Mouse (Mus musculus) small intestine, adult 2 months (tissue): ENCODE measurements around the gene Utp14a. TPM values are rescaled to one million over a fixed set of nuclear protein-coding genes. Genes with fewer than 3 reads are reported as not detected.

Experiments
- H3K27ac ChIP-seq: fragments of 200-500 bp; 2 replicates; pipeline ENCODE4 v1.5.1; 2012; ENCODE audit warnings: low read depth, low read length, control low read depth, inconsistent platforms; ENCODE audit not compliant: insufficient read depth
- H3K27me3 ChIP-seq: fragments of 200-500 bp; 2 replicates; pipeline ENCODE4 v1.6.1; 2012; ENCODE audit warnings: mild to moderate bottlenecking, moderate library complexity, low read length, inconsistent platforms; ENCODE audit not compliant: control insufficient read depth, insufficient read depth
- H3K36me3 ChIP-seq: fragments of 200-500 bp; 2 replicates; pipeline ENCODE4 v1.6.1; 2012; ENCODE audit warnings: mild to moderate bottlenecking, low read length, control low read depth, inconsistent platforms; ENCODE audit not compliant: control insufficient read depth, insufficient read depth
- H3K4me1 ChIP-seq: fragments of 200-500 bp; 2 replicates; pipeline ENCODE4 v1.6.1; 2012; ENCODE audit warnings: low read length, inconsistent platforms, mixed read lengths; ENCODE audit not compliant: control insufficient read depth, insufficient read depth, insufficient read length
- H3K4me3 ChIP-seq: fragments of 200-500 bp; 2 replicates; pipeline ENCODE4 v1.5.1; 2012; ENCODE audit warnings: low read depth, mild to moderate bottlenecking, control low read depth, inconsistent platforms, low read length, moderate library complexity
- CTCF ChIP-seq: fragments of 200-500 bp; IDR thresholded peaks from 2 replicates; pipeline ENCODE4 v1.5.1; 2012; ENCODE audit warnings: low read depth, mild to moderate bottlenecking, control low read depth, inconsistent platforms, low read length, moderate library complexity, mixed read lengths; ENCODE audit not compliant: insufficient replicate concordance, insufficient read length; ENCODE audit errors: extremely low read depth
- POLR2A ChIP-seq: fragments of 200-500 bp; IDR thresholded peaks from 2 replicates; pipeline ENCODE4 v1.6.1; 2012; ENCODE audit warnings: low read depth, mild to moderate bottlenecking, control low read depth, inconsistent platforms, low read length, moderate library complexity
- WGBS: fragments of 180-500 bp; shearing (Covaris S2); methylation state at CpG from one replicate; pipeline ENCODE4 v1.1.7; 2018; 5-methylcytosine and 5-hydroxymethylcytosine counted together
- polyA plus RNA-seq: library from polyadenylated mRNA; depleted of rRNA; stranded (reverse); fragments of >200 nt; gene quantifications from 2 replicates; pipeline ENCODE4 v1.2.3, GENCODE M21; 2012

Gene Utp14a
- polyA plus RNA-seq, 1 experiment, result 0.56 TPM

- H3K36me3 ChIP-seq, result no peaks in the 10 kb centered on the region
- TF ChIP-seq POLR2A, result no peak
- no peak for TF ChIP-seq CTCF
- WGBS, result 20% methylated on average over 7 of the region's 7 CpGs
- H3K4me3 ChIP-seq, result no peak overlapping the region
- H3K4me1 ChIP-seq, result 0 out of 2 replicates have a peak, but pooled peaks cover 3% of the 10 kb centered on the region
- H3K27ac ChIP-seq, result no peak overlapping the region
- H3K27me3 ChIP-seq, result no peaks in the 10 kb centered on the region
Measured at GRCm38 (mm10) chrX:48234417-48234816, 22.2 kb upstream of the Utp14a start.

- 9% methylated on average over 18 of the region's 18 CpGs for WGBS
- Histone ChIP-seq H3K4me1 (no peaks in the 10 kb centered on the region), H3K27me3 (no peaks in the 10 kb centered on the region), H3K27ac (peak overlapping the region; percentile 89), H3K36me3 (no peaks in the 10 kb centered on the region), H3K4me3 (peak overlapping the region; percentile 90)
- no peak for TF ChIP-seq POLR2A
- no peak for TF ChIP-seq CTCF
Measured at GRCm38 (mm10) chrX:48255830-48256428, 733 bp upstream of the Utp14a start.

GRCm38 (mm10) chrX:48257011-48257410 is 349 bp downstream of the Utp14a start:
- TF ChIP-seq CTCF, result no peak
- no peak for TF ChIP-seq POLR2A
- Histone ChIP-seq H3K27ac (peak overlapping the region; percentile 70), H3K36me3 (peaks cover 3% of the 10 kb centered on the region), H3K27me3 (no peaks in the 10 kb centered on the region), H3K4me3 (peak overlapping the region; percentile 90), H3K4me1 (no peaks in the 10 kb centered on the region)
- WGBS, result 10% methylated on average over 16 of the region's 16 CpGs

GRCm38 (mm10) chrX:48271671-48272070 is 15.0 kb downstream of the Utp14a start:
- no peak overlapping the region for H3K4me3 ChIP-seq
- H3K27ac ChIP-seq, result no peak overlapping the region
- no peaks in the 10 kb centered on the region for H3K27me3 ChIP-seq
- no peak for TF ChIP-seq POLR2A
- TF ChIP-seq CTCF, result no peak
- no peaks in the 10 kb centered on the region for H3K4me1 ChIP-seq
- WGBS, result 75% methylated on average over 4 of the region's 4 CpGs
- peaks cover 7% of the 10 kb centered on the region; the same call in 1 of the 2 replicates for H3K36me3 ChIP-seq

- H3K27ac ChIP-seq, result no peak overlapping the region
- WGBS, result 84% methylated on average over 10 of the region's 10 CpGs
- peaks cover 10% of the 10 kb centered on the region for H3K36me3 ChIP-seq
- TF ChIP-seq CTCF (no peak), POLR2A (no peak)
- no peaks in the 10 kb centered on the region for H3K27me3 ChIP-seq
- H3K4me1 ChIP-seq, result no peaks in the 10 kb centered on the region
- no peak overlapping the region for H3K4me3 ChIP-seq
Measured at GRCm38 (mm10) chrX:48274634-48275033, 18.0 kb downstream of the Utp14a start.

GRCm38 (mm10) chrX:48278103-48278502 is 21.4 kb downstream of the Utp14a start:
- no peaks in the 10 kb centered on the region for H3K4me1 ChIP-seq
- H3K36me3 ChIP-seq, result peaks cover 10% of the 10 kb centered on the region
- WGBS, result 38% methylated on average over 3 of the region's 3 CpGs
- no peaks in the 10 kb centered on the region for H3K27me3 ChIP-seq
- no peak overlapping the region for H3K27ac ChIP-seq
- no peak overlapping the region for H3K4me3 ChIP-seq
- TF ChIP-seq POLR2A (no peak), CTCF (no peak)

- Histone ChIP-seq H3K4me1 (no peaks in the 10 kb centered on the region), H3K36me3 (0 out of 2 replicates have a peak, but pooled peaks cover 2% of the 10 kb centered on the region), H3K4me3 (peak overlapping the region; percentile 99), H3K27ac (peak overlapping the region; percentile 100), H3K27me3 (no peaks in the 10 kb centered on the region)
- 9% methylated on average over 27 of the region's 37 CpGs for WGBS
- no peak for TF ChIP-seq CTCF
- TF ChIP-seq POLR2A, result 0 out of 2 replicates have a peak, but pooled peaks have one; percentile 8
Measured at GRCm38 (mm10) chrX:48284386-48285005, 27.8 kb downstream of the Utp14a start.
